Mouse (Mus musculus) lung, postnatal 14 days (tissue): Measurements from ENCODE around the gene Smarcb1.

Experiments used
- DNase-seq: peaks from one replicate; pipeline ENCODE4 v3.0.0; 2021

The Smarcb1 gene

DNA sequence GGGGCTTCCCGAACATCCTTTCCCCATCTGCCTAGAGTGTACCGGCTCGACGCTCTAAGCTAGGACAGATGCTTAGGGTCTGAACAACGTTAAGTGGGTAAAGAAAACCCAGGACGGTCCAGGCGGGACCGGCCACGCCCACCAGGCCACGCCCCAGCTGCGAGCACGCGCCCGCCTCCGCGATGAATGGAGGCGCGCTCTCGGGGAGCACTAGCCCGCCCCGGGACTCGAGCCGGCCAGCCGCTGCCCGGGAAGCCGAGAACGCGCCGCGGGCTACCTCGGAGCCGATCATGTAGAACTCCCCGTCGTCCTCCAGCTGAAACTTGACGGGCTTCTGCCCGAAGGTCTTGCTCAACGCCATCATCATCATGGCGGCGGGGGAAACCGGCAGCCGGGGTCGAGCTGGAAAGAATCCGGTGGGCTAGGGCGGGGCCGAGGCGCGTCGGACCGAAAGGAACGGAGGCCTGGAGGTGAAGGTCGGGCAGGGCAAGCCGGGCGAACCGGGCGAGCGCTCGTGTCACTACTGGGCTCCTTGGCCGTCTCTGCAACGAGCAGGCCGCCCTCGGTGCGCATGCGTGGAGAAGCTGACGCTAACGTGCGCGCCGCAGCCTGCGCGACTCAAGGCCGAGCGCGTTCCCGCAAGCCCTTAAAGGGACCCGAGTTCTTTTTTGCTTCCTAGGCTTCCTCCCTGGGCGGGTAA, at the start of gene Smarcb1:
Gene Smarcb1, minus strand, starts transcription at position 592 of the 700 bp plus-strand sequence.
- DNase-seq = peak; percentile 96

DNA sequence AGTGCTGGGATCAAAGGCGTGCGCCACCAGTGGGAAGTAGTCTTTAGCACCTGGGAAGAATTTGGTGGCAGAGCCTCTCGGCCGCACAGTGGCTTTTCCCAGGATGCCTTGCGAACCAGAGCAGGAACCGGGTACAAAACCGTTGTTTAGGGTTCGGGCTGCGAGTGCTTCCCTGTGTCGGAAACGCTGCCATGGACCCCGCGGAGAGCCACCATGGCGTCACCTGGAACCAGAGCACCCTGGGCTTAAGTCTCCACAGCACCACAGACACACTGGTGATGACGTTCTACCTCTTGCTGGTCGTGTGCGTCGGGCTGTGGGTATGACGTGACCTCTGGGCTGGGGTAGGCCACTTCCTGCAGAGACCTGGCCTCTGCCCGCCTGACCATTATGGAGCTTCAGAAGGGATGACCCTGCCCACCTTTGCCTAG, 33.0 kb upstream of the Smarcb1 start, which contains the start of gene Gm5134:
Gene Gm5134, plus strand, starts transcription at position 134 of the 431 bp plus-strand sequence.
- no peak for DNase-seq

DNA sequence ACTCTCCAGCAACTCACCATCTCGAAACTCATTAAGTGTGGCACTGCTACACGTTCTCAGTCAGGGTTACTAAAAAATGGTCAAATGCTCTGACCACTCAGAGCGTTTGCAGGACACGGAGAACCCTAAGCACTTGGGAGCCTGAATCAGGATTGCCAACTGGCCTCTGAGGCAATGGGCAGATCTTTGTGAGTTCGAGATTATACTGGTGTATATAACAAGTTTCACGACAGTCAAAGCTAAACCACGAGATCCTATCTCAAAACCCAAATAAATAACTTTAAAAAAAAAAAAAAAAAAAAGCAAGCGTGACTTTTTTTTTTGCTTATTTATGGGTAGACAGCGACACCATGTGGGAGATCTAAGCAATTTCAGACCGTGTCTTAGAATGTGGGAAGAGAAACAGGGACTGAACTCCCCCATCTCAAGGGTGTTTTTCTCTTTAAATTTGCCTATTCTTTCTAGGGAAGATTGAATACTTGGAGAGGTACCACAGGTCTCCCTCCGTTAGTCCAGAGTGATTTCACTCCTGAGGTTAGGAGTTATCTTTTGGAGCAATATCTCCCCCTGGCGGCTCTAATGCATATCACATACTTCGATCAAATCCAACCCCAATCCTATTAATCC, 30.1 kb upstream of the Smarcb1 start:
- peak; percentile 71 for DNase-seq

DNA sequence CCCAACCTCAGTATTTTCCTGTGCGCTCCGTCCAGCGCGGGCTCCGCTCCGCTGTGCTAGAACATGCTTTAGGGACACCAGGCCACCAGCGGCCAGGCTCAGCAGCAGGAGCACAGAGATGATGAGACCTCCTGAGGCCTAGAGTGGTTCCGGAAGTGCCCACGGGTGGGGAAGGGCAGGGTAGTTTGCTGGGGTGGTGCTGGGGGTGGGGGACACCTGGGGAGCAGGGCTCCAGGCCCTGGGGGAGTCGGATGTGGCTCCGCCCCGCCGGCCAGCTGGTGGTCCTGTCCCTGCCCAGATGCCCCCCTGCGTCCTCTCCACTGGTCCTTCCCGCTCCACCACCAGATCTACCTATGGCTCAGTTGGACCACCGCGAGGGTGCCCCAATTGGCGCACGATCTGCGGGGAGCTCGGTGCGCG, 29.4 kb upstream of the Smarcb1 start:
- DNase-seq = no peak

DNA sequence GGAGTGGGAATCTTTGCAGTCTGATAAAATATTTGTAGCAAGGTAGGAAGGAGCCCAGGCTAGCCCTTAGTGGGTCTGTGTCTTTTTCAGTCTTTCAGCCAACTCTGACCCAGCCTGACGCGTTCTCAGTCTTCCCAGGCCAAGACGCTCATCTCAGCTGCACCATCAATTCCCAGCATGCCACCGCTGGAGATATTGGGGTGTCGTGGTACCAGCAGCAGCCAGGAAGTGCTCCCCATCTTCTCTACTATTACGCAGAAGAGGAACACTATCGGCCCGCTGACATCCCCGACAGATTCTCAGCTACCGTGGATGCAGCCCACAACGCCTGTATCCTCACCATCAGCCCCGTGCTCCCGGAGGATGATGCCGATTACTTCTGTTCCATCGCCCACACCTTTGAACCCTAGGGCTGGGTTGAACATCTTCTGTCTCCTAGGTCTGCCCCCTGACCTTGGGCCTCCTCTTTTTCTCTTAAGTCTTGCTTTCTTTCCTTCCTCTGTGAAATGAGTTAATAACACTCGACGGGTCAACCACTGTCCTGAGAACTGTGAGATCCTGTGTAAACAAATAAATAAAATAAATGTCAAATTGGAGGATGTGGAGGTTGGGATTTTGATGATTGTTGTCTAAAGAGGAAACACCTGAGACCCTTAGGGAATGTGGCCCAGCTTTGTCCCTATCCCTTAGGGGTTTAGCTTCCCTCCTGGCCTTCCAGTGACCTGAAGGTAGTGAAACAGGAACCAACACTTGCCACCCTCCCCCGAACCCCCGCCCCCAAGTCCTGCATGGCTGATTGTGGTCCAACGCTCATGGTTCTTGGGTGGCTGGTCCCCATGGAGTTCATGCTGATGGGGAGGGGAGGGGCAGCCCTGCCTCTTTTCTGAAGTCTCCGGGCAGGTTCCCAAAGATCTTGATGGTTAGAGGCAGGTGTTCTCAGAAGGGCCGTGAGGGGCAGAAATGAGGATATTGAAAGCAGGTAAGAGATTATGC, 27.9 kb upstream of the Smarcb1 start:
- no peak for DNase-seq

DNA sequence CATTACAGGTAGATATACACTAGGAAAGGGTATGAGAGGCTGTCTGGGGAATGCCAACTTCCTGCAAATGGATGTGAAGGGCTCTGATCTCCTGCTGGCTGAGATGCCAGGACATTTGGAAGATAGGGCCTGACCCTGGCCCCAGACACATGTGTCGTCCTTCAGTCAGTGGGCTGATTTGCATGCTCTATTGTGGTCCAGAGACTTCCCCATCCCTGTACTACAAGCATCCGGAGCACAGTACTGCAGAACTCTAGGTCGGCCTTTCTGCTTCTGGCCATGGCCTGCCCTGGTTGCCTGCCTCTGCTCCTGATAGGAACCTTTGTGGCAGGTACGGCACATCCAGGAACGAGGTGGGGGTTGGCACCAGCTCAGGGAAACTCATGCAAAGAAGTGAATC, 26.7 kb upstream of the Smarcb1 start:
- DNase-seq = no peak

DNA sequence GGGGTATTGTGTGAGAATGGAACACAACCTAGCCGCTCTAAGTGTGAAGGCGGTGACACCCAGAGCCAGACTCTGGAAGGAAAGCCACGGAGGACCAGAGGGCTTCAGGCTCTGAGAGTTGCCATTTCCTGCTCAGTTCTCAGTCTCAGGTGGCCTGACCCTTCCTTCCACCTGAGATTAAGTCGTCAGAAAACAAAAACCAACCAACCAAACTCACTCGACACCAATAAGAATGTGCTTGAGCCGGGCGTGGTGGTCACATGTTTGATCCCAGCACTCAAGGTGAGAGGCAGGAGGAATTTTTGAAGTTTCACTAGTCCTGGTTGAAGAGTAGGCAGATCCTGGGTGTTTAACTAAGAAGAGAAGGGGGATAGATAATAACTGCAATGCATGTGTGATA, 24.5 kb upstream of the Smarcb1 start:
- peak; percentile 51 for DNase-seq

DNA sequence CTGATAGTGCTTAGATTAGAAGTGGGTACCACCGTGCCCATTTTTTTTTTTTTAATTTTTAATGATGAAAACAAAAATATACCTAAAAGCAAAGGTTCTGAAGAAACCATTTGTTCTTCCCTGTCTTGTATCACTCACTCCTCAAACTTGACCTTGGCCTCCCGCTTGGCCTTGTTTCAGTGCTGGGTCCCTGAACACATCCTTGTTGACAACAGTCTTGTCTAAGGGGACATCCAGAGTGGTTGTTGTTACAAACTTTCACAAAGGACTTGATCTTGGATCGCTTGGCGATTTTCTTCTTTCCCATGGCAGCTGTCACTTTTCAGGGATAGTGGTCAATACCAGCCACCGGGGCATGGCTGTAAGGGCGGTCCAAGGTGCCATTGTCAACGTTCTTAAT, 23.8 kb upstream of the Smarcb1 start:
- DNase-seq = no peak

DNA sequence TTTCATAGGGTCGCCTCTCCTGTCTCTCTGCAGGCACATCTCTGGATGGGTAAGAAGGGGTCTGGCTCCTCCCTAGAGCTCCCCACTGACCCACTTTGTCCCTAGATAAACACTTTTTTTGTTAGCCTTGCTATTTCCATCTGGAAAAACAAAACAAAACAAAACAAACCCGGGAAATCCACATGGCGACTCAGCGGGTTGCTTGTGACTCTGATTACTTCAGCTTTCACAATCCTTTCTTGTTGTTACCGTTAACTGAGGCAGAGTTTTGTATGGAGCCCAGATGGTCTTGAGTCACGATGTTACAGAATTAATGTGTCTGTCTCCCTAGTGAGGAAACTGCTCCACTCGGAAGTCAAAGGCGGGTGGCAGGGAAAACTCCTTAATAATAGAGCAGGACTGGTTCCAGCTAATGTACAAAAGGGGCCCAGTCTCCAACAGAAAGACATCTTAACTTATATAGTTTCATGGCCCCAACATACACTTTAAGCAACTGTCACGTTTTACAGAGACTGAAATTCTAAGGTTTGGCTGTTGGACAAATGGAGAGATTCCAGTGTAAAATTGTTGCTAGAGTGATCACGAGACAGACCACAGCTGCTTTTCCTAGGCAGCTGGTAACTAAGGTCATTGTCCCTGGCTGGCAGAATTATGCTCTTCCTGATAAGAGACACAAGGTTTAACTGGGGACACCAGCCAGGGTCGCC, 22.8 kb upstream of the Smarcb1 start:
- no peak for DNase-seq

DNA sequence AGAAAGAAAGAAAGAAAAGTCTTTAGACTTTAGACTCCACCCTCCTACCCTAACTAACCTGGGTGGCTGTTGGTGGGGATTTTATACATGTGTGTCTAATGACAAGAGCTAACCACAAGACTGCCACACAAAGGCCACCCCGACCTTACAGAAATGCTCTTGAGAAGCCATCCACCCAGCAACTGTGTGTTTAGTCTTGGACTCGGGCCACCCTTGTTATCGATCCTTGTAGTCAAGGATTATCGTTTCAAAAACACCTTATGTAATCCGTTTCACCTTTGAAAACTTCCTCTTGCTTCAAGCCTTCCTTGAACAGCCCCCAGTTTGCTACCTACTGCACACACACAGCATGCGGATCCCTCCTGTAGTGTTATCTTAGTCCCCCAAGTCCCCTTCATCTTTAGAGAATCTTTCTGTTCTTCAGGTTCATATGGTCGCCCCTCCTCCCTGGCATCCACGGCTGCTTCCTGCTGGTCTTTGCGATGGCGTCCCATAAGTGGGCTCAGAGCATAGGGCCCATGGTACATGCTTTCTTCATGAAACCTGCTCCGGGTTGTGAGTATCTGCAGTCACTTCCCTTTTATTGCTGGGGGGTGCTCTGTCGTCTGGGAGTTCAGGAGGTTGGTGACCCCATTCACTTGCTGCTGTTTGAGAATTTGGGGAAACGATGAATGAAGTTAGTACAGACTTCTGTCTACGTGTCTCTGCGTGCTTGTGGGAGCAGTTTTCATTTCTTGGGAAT, 21.5 kb upstream of the Smarcb1 start, which contains the start of gene Vpreb3:
Gene Vpreb3, plus strand, starts transcription at position 322 of the 742 bp plus-strand sequence.
- DNase-seq = no peak

DNA sequence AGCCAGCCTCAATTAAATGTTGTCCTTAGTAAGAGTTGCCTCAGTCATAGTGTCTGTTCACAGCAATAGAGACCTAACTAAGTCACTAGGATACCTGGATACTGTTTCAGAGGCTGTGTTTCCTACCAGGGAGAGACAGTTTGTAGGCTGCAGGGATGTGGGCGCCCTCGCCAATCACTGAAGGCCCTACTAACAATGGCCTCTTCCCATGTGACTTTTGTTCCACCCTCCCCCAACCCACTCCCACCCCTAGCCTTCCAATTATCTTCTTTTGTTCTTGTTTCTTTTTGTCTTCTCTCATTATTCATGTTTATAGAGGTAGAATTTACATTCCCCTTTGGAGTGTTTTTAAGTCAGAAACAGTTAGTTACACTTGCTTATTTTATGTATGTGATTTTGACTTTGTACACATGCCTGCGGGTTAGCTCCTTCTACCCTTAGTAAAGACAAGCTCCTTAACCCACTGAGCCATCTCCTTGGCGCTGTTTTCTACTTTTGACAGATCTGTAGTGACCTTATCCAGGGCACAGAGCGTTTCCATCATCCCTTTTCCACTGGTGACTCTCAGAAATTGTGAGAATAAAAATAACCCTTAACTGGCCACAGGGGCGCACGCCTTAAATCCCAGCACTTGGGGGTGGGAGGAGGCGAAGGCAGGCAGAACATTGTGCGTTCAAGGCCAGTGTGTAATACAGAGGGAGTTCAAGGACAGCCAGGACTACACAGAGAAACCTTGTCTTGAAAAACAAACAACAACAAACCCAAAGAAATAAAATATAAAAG, 19.8 kb upstream of the Smarcb1 start:
- DNase-seq = no peak

DNA sequence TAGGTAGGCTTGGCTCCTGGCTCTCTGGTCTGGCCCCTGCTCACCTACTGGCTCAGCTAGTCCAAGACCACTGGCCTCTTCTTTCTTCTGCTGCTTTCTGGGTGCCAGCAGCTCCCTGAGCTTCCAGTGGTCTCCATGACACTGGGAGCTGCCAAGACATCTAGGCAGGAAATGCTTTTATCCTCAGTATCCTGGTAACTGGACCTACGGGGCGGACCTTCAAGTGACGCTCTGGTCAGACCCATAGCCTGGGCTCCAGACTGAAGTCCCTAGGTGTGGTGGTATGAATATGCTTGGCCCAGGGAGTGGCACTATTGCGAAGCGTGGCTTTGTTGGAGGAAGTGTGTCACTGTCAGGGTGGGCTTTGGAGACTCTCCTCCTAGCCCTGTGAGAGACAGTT, 19.1 kb upstream of the Smarcb1 start, which contains the start of gene Gm867:
Gene Gm867, minus strand, starts transcription at position 153 of the 400 bp plus-strand sequence.
- DNase-seq = no peak

DNA sequence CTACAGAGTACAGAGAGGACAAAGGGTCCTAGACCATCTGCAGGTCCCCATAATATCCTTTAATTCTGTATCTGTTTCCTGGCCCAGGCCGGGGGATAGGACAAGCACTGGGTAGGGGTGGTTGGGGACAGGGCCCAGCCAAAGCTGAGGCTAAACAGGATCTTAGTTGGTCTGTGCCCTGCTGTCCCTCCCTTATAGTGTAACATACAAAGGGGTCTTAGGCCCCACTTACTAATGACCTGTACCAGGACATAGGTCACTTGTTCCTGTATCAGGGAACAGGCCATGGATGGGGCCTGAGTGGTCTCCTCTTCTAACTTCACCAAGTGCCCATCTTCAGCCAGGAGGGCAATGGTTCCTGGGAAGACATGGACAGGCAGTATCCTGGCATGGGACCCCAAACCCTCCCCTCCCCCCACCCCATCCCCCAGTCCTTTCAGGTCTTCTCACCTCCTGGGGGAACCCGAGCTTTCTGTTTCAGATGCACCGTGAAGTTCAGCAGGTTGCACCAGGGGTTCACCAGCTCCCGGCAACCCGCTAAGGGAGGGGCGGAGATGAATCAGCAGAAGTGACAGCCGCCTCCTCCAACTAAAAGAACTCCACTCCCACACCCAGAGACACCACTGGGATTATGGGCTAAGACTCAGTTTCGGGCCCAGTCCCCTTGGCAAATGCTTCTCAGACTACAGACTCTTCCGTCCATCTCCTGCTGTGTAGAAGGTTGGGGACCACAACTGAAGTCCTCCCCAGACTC, 18.2 kb upstream of the Smarcb1 start:
- no peak for DNase-seq

DNA sequence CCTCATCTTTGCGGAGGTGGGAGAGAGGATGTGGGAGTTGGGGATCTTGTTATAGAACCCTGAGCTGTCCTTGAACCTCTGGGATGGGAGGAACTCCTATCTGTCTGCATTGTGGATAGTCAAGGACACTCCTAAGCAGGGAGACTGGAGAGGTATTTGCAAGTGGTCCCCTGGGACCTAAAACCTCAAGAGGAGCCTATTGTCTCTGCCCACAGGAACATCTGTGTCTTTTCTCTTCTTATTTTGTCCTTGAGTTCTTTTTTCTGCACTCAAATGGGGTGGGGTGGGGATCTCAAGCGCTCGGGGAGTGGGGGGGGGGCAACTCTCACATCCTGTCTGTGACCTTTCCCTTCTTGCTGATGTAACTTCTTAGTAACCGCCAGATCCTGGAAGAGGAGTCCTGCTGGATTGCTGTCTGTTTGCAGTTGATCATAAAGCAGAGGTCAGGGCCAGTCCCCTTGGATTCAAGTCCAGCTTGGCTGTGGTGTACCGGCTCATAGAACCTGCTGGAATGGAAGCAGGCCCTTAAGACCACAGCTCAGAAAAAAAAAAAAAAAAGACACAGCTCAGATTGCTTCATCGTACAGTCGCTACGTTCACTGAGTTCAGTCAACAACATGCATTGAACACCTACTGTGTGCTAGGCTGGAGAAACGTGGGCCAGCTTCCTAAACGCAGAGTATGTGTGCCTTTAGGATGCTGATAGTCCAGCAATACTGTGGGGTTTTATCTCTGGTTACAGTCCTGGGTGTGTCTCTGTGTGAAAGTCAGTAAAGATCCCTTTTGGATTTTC, 16.6 kb upstream of the Smarcb1 start:
- DNase-seq = no peak

DNA sequence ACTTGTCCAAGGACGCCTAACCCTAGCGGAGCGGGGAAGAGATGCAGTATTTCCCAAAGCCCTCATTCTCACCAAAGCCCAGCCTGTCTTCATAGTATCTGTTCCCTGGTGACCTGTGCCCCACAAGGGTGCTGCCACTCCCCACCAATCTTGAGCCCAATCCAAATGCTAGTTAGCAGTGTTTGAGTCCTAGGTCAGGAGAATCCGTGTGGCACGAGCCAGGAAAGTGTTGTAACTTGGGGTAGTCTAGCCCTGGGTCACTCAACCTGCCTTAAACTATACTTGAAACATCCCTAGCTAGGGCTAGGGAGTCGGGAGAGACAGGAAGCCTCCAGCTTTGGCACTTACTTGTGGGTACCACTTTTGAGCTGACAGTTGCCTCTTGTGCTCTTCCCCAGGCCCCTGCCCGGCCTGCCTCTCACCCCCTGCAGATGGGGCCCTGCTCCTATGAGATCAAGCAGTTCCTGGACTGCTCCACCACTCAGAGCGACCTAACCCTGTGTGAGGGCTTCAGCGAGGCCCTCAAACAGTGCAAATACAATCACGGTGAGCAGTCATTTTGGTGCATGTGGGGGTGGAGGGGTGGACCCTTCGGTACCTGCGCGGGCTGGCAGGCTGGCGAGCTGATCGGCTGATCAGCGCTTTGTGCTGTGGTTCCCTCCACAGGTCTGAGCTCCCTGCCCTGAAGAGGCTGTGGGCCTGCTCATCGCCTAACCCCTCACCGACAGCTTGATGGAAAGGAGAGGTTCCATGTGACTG, 15.7 kb upstream of the Smarcb1 start:
- no peak for DNase-seq

DNA sequence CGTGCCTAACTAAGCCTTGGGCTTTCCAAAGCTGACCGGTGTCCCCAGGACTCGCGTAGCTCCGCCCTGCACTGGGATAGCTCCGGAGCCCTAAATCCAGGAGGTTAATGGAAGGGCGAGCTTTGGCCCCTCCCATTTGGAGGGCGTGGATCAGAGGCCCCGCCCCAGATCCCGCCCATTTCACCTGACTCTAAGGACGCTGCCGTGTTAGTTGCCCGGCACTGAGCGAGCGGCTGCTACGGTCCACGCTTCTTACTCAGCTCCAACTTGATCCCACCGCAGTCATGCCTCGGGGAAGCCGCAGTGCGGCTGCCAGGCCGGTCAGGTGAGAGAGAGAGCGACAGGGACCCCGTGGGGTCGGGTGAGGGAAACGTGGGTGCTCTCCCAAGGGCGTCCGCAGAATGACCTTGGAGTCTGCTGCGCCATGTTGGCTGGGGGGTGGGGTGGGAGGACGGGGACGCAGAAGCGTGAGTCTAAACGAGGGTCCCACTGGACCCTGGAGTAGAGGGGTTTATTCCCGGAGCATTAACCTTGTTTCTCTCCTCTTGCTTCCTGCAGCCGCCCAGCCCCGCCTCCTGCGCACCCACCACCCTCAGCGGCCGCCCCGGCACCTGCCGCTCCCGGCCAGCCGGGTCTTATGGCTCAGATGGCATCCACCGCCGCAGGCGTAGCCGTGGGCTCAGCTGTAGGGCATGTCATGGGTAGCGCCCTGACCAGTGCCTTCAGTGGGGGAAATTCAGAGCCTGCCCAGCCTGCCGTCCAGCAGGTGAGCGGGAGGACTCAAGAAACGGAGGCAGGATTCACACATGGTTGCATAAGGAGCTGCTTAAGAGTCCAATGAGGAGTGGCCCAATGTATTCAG, 14.5 kb upstream of the Smarcb1 start, which contains the start of gene Mmp11:
Gene Mmp11, minus strand, starts transcription at position 817 of the 862 bp plus-strand sequence.
- DNase-seq = peak; percentile 69

DNA sequence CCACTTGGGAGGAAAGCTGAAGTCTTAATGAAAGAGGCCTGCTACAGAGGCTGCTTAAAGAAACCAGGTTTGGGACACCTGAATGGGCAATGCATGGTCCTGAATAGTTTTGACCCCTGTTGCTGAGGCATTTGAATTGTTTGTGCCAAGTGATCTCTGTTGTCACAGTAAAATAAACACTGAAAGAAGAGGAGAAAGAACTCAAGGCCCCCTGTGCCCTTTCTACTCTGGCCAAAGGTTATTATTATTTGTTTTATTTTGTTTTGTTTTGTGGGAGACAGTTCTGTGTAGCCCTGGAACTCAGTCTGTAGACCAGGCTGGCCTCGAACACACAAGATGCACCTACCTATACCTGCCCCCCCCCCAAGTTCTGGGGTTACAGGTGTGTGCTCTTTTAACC, 13.6 kb upstream of the Smarcb1 start:
- DNase-seq = no peak
